Comparison of ENCODE assay signal across 8 mouse cellular contexts in the genomic region with DNA sequence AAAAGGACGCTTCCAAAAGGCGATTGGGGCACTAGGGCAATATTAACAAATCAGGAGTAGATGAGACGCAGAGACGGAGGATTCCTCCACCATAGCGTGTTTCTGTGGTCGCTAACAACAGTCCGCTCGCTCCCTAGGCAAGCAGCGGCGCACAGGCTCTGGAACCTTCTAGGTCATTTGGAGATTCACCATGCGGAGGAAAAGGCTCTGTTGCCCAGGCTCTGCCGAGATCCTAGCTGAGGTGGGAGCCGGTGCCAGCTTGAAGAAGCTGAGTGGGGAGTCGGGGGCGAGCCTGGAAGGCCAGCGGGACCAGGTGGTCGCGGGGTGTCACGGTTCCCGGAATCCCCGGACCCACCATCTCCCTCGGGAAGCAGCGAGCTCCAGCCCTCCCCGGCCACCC. TPM values are rescaled to one million over a fixed set of nuclear protein-coding genes. Genes with fewer than 3 reads are reported as not detected.
DNase-seq lines count a peak whose midpoint lies in the region; ATAC-seq and TF ChIP-seq lines count a peak whose summit lies in the region.

No protein-coding gene starts in this region.

- under 1% methylated on average over 24 of the region's 24 CpGs for WGBS in forebrain, embryonic 16.5 days
- 0% methylated on average over 21 of the region's 24 CpGs for WGBS in limb, embryonic 14.5 days
- WGBS in neural tube, embryonic 13.5 days, result under 1% methylated on average over 22 of the region's 24 CpGs

- TF ChIP-seq CTCF in layer of hippocampus, adult 2 months (conservative IDR thresholded peaks at IDR 0.05), result no peak
- no peak for TF ChIP-seq CTCF in Patski (IDR thresholded peaks at IDR 0.05)

- peak; percentile 10 for ATAC-seq in Patski
- no peak for ATAC-seq in forebrain, embryonic 16.5 days
- ATAC-seq in limb, embryonic 14.5 days (ENCODE audit: low FRiP score, low read depth), result no peak
- peak; percentile 1; the same call in 1 of the 2 replicates for ATAC-seq in neural tube, embryonic 13.5 days (ENCODE audit: low read depth)

- POLR2A ChIA-PET in Patski (lab: Charles Lee), result interaction anchor here (0.9 to 2.3 kb wide), 6 partner anchors 12 to 109 kb away, joined by 3 to 10 read pairs (median 6); partner anchors contain the start of gene Wdr95

- peaks cover 29% of the 10 kb centered on the region for H3K4me1 ChIP-seq in forebrain, embryonic 16.5 days (replicated peaks; ENCODE audit: control insufficient read depth, insufficient read depth, low read length)
- peaks cover 10% of the 10 kb centered on the region; the same call in 1 of the 2 replicates for H3K4me1 ChIP-seq in limb, embryonic 14.5 days (ENCODE audit: control insufficient read depth, insufficient read depth, low read length)
- H3K4me1 ChIP-seq in neural tube, embryonic 13.5 days (replicated peaks), result peaks cover 32% of the 10 kb centered on the region

- no peaks in the 10 kb centered on the region for H3K27me3 ChIP-seq in Patski
- H3K27me3 ChIP-seq in forebrain, embryonic 16.5 days (replicated peaks; ENCODE audit: control insufficient read depth, insufficient read depth, low read length), result no peaks in the 10 kb centered on the region
- no peaks in the 10 kb centered on the region for H3K27me3 ChIP-seq in limb, embryonic 14.5 days (ENCODE audit: control insufficient read depth, insufficient read depth, low read length)
- no peaks in the 10 kb centered on the region for H3K27me3 ChIP-seq in neural tube, embryonic 13.5 days

- TF ChIP-seq POLR2A in limb, embryonic 14.5 days (IDR thresholded peaks at IDR 0.05; ENCODE audit: borderline replicate concordance, extremely low read depth, insufficient read depth, insufficient read length), result no peak

- CTCF ChIA-PET in Patski (lab: Charles Lee), result interaction anchor here (1.0 to 1.6 kb wide), 4 partner anchors 8 to 111 kb away, joined by 3 to 5 read pairs (median 4); partner anchors contain the start of gene B3glct

- peak overlapping the region; percentile 84 for H3K4me2 ChIP-seq in forebrain, embryonic 16.5 days (ENCODE audit: low read length)
- H3K4me2 ChIP-seq in limb, embryonic 14.5 days (replicated peaks; ENCODE audit: low read depth, low read length, severe bottlenecking), result peak overlapping the region; percentile 72
- H3K4me2 ChIP-seq in neural tube, embryonic 13.5 days, result peak overlapping the region; percentile 85

- H3K9ac ChIP-seq in forebrain, embryonic 16.5 days (replicated peaks; ENCODE audit: low read depth, low read length), result peak overlapping the region; percentile 80
- H3K9ac ChIP-seq in limb, embryonic 14.5 days (ENCODE audit: low read depth, low read length, severe bottlenecking), result peak overlapping the region; percentile 78
- peak overlapping the region; percentile 88 for H3K9ac ChIP-seq in neural tube, embryonic 13.5 days

- peaks cover 16% of the 10 kb centered on the region for H3K36me3 ChIP-seq in forebrain, embryonic 16.5 days (ENCODE audit: control insufficient read depth, insufficient read depth)
- peaks cover 31% of the 10 kb centered on the region for H3K36me3 ChIP-seq in limb, embryonic 14.5 days (ENCODE audit: control insufficient read depth, insufficient read depth, low read length)
- peaks cover 31% of the 10 kb centered on the region for H3K36me3 ChIP-seq in neural tube, embryonic 13.5 days

- peak in 1 of 2 experiments; percentile 41 for DNase-seq in layer of hippocampus, adult 2 months (ENCODE audit: low spot score in 2 of 2)
- DNase-seq in layer of hippocampus, postnatal 36 days, result no peak
- no peak for DNase-seq in Patski (ENCODE audit: low read depth, low spot score)
- DNase-seq in limb, embryonic 14.5 days (ENCODE audit: low spot score), result peak; percentile 47
- no peak for DNase-seq in right cerebral cortex, postnatal 14 days
- DNase-seq in right cerebral cortex, postnatal 25 days, result no peak

- H3K9me3 ChIP-seq in forebrain, embryonic 16.5 days (ENCODE audit: control insufficient read depth, low read length), result no peaks in the 10 kb centered on the region
- no peaks in the 10 kb centered on the region for H3K9me3 ChIP-seq in limb, embryonic 14.5 days (ENCODE audit: control insufficient read depth, low read length)
- H3K9me3 ChIP-seq in neural tube, embryonic 13.5 days, result no peaks in the 10 kb centered on the region

- in situ Hi-C loops in Patski (cut with MboI; ENCODE audit: low pct_unique_long_range_greater_than_20kb), result no loop called here

- H3K27ac ChIP-seq in layer of hippocampus, adult 2 months, result peak overlapping the region; percentile 97
- H3K27ac ChIP-seq in forebrain, embryonic 16.5 days (ENCODE audit: low read length), result peak overlapping the region; percentile 90
- H3K27ac ChIP-seq in limb, embryonic 14.5 days (replicated peaks; ENCODE audit: low read depth, low read length), result peak overlapping the region; percentile 90
- peak overlapping the region; percentile 89 for H3K27ac ChIP-seq in neural tube, embryonic 13.5 days (replicated peaks)

- H3K4me3 ChIP-seq in layer of hippocampus, adult 2 months, result peak overlapping the region; percentile 87
- H3K4me3 ChIP-seq in forebrain, embryonic 16.5 days (replicated peaks; ENCODE audit: low read length), result peak overlapping the region; percentile 57
- H3K4me3 ChIP-seq in limb, embryonic 14.5 days (replicated peaks; ENCODE audit: low read length), result peak overlapping the region; percentile 78
- peak overlapping the region; percentile 80 for H3K4me3 ChIP-seq in neural tube, embryonic 13.5 days

RNA-seq across cellular contexts. Expression of gene Hsph1, which starts 0.6 kb away (rescaled TPM):
- 100 to 1,000 TPM; 337 to 340 TPM for total RNA-seq in layer of hippocampus, adult 2 months (2021)
- total RNA-seq in layer of hippocampus, postnatal 36 days (2021), result 100 to 1,000 TPM; 397 to 414 TPM
- 200 TPM for polyA plus RNA-seq in Patski (2021)
- 117 and 122 TPM in 2 replicates for polyA plus RNA-seq in forebrain, embryonic 16.5 days (2015; fragmentation: Nextera tagmentation; extraction: Ambion mirVana)
- polyA plus RNA-seq in limb, embryonic 14.5 days (2012; rRNA removed), result 34.2 and 63.4 TPM in 2 replicates
- polyA plus RNA-seq in limb, embryonic 14.5 days (2014; fragmentation: Nextera tagmentation; extraction: Ambion mirVana), result 46.9 and 50.9 TPM in 2 replicates
- 90.7 and 108 TPM in 2 replicates for polyA plus RNA-seq in neural tube, embryonic 13.5 days (2015; fragmentation: Nextera tagmentation; extraction: Ambion mirVana)

RNA-seq across cellular contexts. Expression of gene B3glct, which starts 42.5 kb away (rescaled TPM):
- total RNA-seq in layer of hippocampus, adult 2 months (2021), result 10 to 100 TPM; 10.7 to 11.9 TPM
- 10 to 100 TPM; 11.6 to 11.8 TPM for total RNA-seq in layer of hippocampus, postnatal 36 days (2021)
- polyA plus RNA-seq in Patski (2021), result 16.7 TPM
- 13.4 and 14.4 TPM in 2 replicates for polyA plus RNA-seq in forebrain, embryonic 16.5 days (2015; fragmentation: Nextera tagmentation; extraction: Ambion mirVana)
- 20.0 and 20.4 TPM in 2 replicates for polyA plus RNA-seq in limb, embryonic 14.5 days (2012; rRNA removed)
- polyA plus RNA-seq in limb, embryonic 14.5 days (2014; fragmentation: Nextera tagmentation; extraction: Ambion mirVana), result 15.4 and 16.4 TPM in 2 replicates
- polyA plus RNA-seq in neural tube, embryonic 13.5 days (2015; fragmentation: Nextera tagmentation; extraction: Ambion mirVana), result 14.5 and 16.1 TPM in 2 replicates

Comparison
In these comparisons a context has a peak if more than half of its experiments do, and no peak if none do; other contexts are left out.
1. ATAC-seq: peak in Patski (single experiment) and neural tube, embryonic 13.5 days (single experiment); none in forebrain, embryonic 16.5 days (single experiment) and limb, embryonic 14.5 days (single experiment).
2. Peak in every context shown above with its lines, with median percentiles within 50 percentile points of each other: H3K27ac ChIP-seq, H3K4me3 ChIP-seq, H3K4me2 ChIP-seq and H3K9ac ChIP-seq.